Mouse (Mus musculus): ENCODE measurements at regions not wholly inside any gene's neighbourhood (a gene's known extent, or its start where the extent isn't known, plus 50 kb on each side); places are given as distances from the start of the nearest gene placed in this dataset.

- Histone ChIP-seq H3K9me3 (no peaks in the 10 kb centered on the region), H3K4me1 (replicated peaks) (peaks cover 4% of the 10 kb centered on the region; the same call in 1 of the 2 replicates), H3K4me3 (no peak overlapping the region), H3K36me3 (no peaks in the 10 kb centered on the region), H3K27me3 (no peaks in the 10 kb centered on the region), H3K9ac (no peak overlapping the region), H3K27ac (no peak overlapping the region), H3K4me2 (peak overlapping the region; percentile 30)
- no peak for ATAC-seq (ENCODE audit: low FRiP score)
- WGBS: 21% methylated on average over 13 of the region's 13 CpGs
These were observed 117.2 kb upstream of the Usp25 start for GRCm38 (mm10) chr16:76896305-76896704.

- no peaks in the 10 kb centered on the region for H3K36me3 ChIP-seq
- H3K9me3 ChIP-seq: no peaks in the 10 kb centered on the region
- 59% methylated on average over 5 of the region's 5 CpGs for WGBS
- H3K4me2 ChIP-seq: no peak overlapping the region
- ATAC-seq (ENCODE audit: low FRiP score): no peak
- no peak overlapping the region for H3K27ac ChIP-seq
- H3K27me3 ChIP-seq: no peaks in the 10 kb centered on the region
- no peak overlapping the region for H3K9ac ChIP-seq
- H3K4me3 ChIP-seq: no peak overlapping the region
- H3K4me1 ChIP-seq (replicated peaks): peaks cover 4% of the 10 kb centered on the region; the same call in 1 of the 2 replicates
These were observed 117.7 kb upstream of the Usp25 start for GRCm38 (mm10) chr16:76895781-76896180.

DNA sequence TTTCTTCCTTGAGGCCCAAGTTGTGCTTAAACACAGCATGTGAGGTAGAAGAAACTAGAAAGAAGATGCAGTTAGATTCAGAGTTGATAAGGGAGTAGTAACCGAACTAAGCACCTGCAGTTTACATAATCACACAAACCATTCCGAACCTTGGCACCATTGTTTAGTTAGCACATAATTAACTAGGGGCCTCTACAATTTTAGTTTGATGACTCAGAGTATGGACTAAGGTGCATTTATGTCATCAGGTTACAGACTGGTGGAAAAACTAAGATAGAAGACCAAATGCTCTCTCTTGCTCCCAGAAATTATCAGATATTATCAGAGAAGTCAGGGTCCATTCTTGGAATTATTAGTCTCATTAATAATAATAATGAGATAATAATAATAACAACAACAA lies 134.9 kb upstream of the Usp25 start:
- H3K27ac ChIP-seq: no peak overlapping the region
- H3K4me2 ChIP-seq: no peak overlapping the region
- no peak for ATAC-seq (ENCODE audit: low FRiP score)
- H3K27me3 ChIP-seq: no peaks in the 10 kb centered on the region
- no peaks in the 10 kb centered on the region for H3K9me3 ChIP-seq
- no peaks in the 10 kb centered on the region for H3K4me1 ChIP-seq (replicated peaks)
- 96% methylated on average over 2 of the region's 2 CpGs for WGBS
- H3K4me3 ChIP-seq: no peak overlapping the region
- H3K9ac ChIP-seq: no peak overlapping the region
- H3K36me3 ChIP-seq: no peaks in the 10 kb centered on the region

GRCm38 (mm10) chr16:76875397-76876018 lies 138.0 kb upstream of the Usp25 start:
- Histone ChIP-seq H3K36me3 (no peaks in the 10 kb centered on the region), H3K27me3 (no peaks in the 10 kb centered on the region), H3K9ac (no peak overlapping the region), H3K9me3 (no peaks in the 10 kb centered on the region), H3K4me1 (replicated peaks) (no peaks in the 10 kb centered on the region), H3K4me2 (no peak overlapping the region), H3K27ac (no peak overlapping the region), H3K4me3 (no peak overlapping the region)
- 90% methylated on average over 3 of the region's 3 CpGs for WGBS
- ATAC-seq (ENCODE audit: low FRiP score): no peak

DNA sequence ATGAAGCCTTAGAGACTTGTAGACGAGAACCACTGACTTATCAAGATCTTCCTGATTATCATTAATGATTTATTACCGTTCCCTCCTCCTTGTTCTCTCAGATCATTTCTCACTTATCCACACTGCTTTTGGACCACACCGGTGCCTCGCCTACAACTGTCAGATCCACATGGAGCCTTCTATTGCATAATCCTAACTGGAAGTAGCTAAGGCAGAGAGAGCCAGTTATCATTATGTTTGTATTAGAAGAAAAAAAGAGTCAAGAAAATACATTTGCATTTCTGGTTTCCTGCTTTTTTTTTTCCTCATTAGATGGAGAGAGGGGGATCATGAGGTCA lies 147.1 kb upstream of the Usp25 start:
- Histone ChIP-seq H3K4me1 (replicated peaks) (peaks cover 3% of the 10 kb centered on the region; the same call in 1 of the 2 replicates), H3K27ac (no peak overlapping the region), H3K9me3 (no peaks in the 10 kb centered on the region), H3K9ac (no peak overlapping the region), H3K27me3 (no peaks in the 10 kb centered on the region), H3K36me3 (no peaks in the 10 kb centered on the region), H3K4me3 (no peak overlapping the region), H3K4me2 (peak overlapping the region; percentile 44)
- WGBS: 47% methylated on average over 4 of the region's 4 CpGs
- peak; percentile 65; the same call in 1 of the 2 replicates for ATAC-seq (ENCODE audit: low FRiP score)

DNA sequence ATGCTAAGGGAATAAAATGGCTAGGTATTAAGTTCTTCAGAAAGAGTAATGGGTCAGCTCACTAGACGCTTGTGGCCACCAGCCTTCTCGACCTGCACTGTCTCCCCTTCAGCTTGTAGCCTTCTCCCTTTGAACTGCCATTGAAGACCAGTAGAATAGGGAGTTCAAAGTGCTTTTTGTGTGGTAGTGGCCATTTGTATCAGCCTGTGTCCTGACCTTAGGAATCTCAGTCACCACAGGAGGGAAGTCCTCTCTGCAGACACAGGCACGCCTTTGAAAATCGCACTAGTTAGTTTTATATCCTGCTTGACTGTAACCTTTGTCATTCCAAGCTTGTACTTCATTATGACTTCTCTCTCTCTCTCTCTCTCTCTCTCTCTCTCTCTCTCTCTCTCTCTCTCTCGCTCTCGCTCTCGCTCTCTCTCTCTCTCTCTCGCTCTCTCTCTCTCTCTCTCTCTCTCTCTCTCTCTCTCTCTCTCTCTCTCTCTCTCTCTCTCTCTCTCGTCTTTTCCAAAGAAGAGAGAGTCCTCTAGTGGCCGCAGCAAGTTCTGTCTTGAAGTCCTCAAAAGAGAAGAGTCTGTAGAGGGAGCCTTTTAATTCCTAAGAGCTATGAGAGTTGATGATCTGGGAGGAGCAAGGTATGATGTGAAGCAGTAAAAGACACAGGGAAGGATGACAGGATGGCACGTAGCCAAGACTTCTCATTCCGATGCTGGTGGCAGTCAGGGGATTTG lies 147.6 kb upstream of the Usp25 start:
- ATAC-seq (ENCODE audit: low FRiP score): peak; percentile 90
- Histone ChIP-seq H3K27ac (no peak overlapping the region), H3K4me3 (peak overlapping the region; percentile 16; the same call in 1 of the 2 replicates), H3K4me2 (peak overlapping the region; percentile 44), H3K4me1 (replicated peaks) (peaks cover 3% of the 10 kb centered on the region; the same call in 1 of the 2 replicates), H3K9me3 (no peaks in the 10 kb centered on the region), H3K9ac (no peak overlapping the region), H3K27me3 (no peaks in the 10 kb centered on the region), H3K36me3 (no peaks in the 10 kb centered on the region)
- 19% methylated on average over 7 of the region's 12 CpGs for WGBS

DNA sequence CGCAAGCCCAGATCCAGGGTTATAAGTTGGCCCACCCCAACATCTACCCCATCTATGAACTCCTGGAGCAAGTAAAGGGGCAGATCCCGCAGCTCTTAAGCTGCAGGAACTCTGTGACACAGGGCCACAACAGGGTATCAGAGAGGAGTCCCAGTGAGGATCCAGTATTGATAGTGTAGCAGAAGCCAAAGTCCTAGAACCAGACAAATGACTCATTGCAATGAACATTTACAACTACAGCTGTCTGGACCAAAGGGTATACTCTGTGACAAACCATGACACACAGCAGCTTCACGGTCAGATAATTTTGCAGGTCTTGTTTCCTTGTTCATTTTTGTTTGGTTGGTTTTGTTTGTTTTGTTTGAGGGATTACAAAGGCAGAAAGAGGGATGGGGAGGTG lies 149.1 kb upstream of the Usp25 start:
- Histone ChIP-seq H3K27ac (no peak overlapping the region), H3K36me3 (no peaks in the 10 kb centered on the region), H3K4me2 (no peak overlapping the region), H3K4me1 (replicated peaks) (peaks cover 3% of the 10 kb centered on the region; the same call in 1 of the 2 replicates), H3K9ac (no peak overlapping the region), H3K4me3 (no peak overlapping the region), H3K27me3 (no peaks in the 10 kb centered on the region), H3K9me3 (no peaks in the 10 kb centered on the region)
- no peak for ATAC-seq (ENCODE audit: low FRiP score)
- 95% methylated on average over 3 of the region's 3 CpGs for WGBS

DNA sequence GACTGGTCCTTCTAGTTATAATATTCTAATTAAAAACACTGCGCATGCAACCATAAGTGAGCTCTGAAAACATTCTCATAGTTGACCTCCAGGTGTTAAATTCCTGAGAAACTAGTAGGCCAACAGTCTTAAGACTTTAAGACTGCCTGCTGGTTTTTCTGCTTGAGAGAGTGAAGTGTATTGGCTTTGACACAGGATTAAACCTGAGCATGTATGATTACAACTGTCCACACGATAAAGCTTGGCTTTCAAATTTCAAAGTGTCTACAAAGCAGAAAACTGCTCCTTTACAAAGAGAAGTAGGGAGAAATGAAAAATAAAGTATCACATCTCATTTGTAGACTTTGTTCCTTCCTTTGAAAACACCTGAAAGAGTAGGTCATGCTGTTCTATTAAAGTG lies 157.7 kb upstream of the Usp25 start:
- Histone ChIP-seq H3K9ac (no peak overlapping the region), H3K4me2 (no peak overlapping the region), H3K4me1 (replicated peaks) (no peaks in the 10 kb centered on the region), H3K9me3 (no peaks in the 10 kb centered on the region), H3K4me3 (no peak overlapping the region), H3K27ac (no peak overlapping the region), H3K36me3 (no peaks in the 10 kb centered on the region), H3K27me3 (no peaks in the 10 kb centered on the region)
- WGBS: 91% methylated on average over 2 of the region's 2 CpGs
- no peak for ATAC-seq (ENCODE audit: low FRiP score)

DNA sequence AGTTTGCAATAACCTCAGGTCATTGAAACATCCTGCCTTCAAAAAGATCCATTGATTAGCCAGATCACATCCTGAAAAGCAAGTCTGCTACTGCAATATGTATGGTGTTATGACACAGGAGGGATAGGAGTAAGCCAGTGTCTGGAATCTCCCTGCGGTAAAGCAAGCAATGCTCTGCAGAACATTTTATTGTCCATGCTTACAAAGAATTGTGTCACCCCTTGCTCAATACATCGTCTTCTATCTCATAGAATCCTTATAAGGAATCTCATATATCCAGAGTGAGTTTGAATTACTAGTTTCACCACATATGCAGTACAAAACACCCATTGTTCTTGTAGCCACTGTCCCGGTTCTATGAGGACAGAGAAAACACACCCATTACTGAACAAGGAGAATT lies 162.1 kb upstream of the Usp25 start:
- Histone ChIP-seq H3K27ac (no peak overlapping the region), H3K9ac (no peak overlapping the region), H3K36me3 (no peaks in the 10 kb centered on the region), H3K4me2 (no peak overlapping the region), H3K4me3 (no peak overlapping the region), H3K9me3 (no peaks in the 10 kb centered on the region), H3K4me1 (replicated peaks) (no peaks in the 10 kb centered on the region), H3K27me3 (no peaks in the 10 kb centered on the region)
- no peak for ATAC-seq (ENCODE audit: low FRiP score)
- 63% methylated on average over 3 of the region's 3 CpGs for WGBS

- ATAC-seq (ENCODE audit: low FRiP score): no peak
- no peaks in the 10 kb centered on the region for H3K9me3 ChIP-seq
- H3K27me3 ChIP-seq: no peaks in the 10 kb centered on the region
- no peaks in the 10 kb centered on the region for H3K36me3 ChIP-seq
- no peak overlapping the region for H3K27ac ChIP-seq
- 92% methylated on average over 4 of the region's 4 CpGs for WGBS
- H3K4me3 ChIP-seq: no peak overlapping the region
- no peak overlapping the region for H3K9ac ChIP-seq
- no peaks in the 10 kb centered on the region for H3K4me1 ChIP-seq (replicated peaks)
- no peak overlapping the region for H3K4me2 ChIP-seq
These were observed 176.1 kb upstream of the Usp25 start for GRCm38 (mm10) chr16:76837450-76837849.

- Histone ChIP-seq H3K9me3 (peaks cover 9% of the 10 kb centered on the region; the same call in 1 of the 2 replicates), H3K4me2 (no peak overlapping the region), H3K4me3 (no peak overlapping the region), H3K9ac (no peak overlapping the region), H3K27me3 (no peaks in the 10 kb centered on the region), H3K36me3 (no peaks in the 10 kb centered on the region), H3K27ac (no peak overlapping the region), H3K4me1 (replicated peaks) (no peaks in the 10 kb centered on the region)
- 42% methylated on average over 3 of the region's 3 CpGs for WGBS
- ATAC-seq (ENCODE audit: low FRiP score): no peak
These were observed 183.1 kb upstream of the Usp25 start for GRCm38 (mm10) chr16:76830371-76830770.

DNA sequence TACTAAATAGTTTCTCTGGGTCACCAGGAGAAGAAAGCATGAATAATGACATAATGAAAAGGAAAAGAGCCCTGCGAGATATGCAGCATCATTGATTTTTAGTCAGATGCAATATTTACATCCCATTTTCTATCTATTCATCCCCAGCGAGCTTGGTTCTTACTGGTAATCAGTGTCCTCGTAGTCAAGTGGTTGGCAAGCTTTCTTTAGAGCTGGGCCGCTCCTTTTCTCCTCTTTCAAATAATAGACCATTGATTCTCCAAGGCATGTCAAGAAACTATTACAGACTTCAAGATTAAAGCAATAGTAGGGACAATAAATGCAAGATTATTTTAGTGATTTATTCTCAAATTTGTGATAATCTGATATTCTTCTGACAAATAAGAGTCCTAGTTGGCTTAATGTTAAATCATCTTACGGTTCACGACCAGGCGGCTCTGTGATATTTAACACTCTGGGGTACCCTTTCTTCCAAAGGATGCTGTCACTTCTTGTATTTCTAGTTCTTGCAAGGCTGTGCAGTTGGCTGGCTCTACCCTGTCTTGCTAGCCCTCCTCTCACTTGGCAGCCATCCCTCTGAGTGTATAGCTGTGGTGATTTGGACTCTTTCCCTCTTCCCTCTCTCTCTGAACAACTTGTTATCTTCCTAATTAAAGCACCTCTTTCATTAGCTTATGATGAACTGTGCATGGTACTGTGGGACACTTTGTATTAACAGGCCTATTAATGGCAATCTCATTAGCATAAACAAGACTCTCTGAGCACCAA lies 185.6 kb upstream of the Usp25 start:
- Histone ChIP-seq H3K36me3 (no peaks in the 10 kb centered on the region), H3K4me3 (no peak overlapping the region), H3K27ac (no peak overlapping the region), H3K4me2 (no peak overlapping the region), H3K9me3 (peaks cover 9% of the 10 kb centered on the region; the same call in 1 of the 2 replicates), H3K9ac (no peak overlapping the region), H3K4me1 (replicated peaks) (no peaks in the 10 kb centered on the region), H3K27me3 (no peaks in the 10 kb centered on the region)
- 81% methylated on average over 7 of the region's 7 CpGs for WGBS
- ATAC-seq (ENCODE audit: low FRiP score): no peak
